Mouse (Mus musculus) liver, postnatal 0 days (tissue): ENCODE measurements around the gene Inpp4b.

Source experiments
- CTCF ChIP-seq: sonication (generic); IDR thresholded peaks from 2 replicates; pipeline ENCODE4 v1.5.1; 2016; ENCODE audit warnings: antibody characterized with exemption, low read depth
- EP300 ChIP-seq: IDR thresholded peaks from 2 replicates; pipeline ENCODE4 v1.6.1; 2016; ENCODE audit warnings: antibody characterized with exemption, low read depth, mild to moderate bottlenecking

DNA sequence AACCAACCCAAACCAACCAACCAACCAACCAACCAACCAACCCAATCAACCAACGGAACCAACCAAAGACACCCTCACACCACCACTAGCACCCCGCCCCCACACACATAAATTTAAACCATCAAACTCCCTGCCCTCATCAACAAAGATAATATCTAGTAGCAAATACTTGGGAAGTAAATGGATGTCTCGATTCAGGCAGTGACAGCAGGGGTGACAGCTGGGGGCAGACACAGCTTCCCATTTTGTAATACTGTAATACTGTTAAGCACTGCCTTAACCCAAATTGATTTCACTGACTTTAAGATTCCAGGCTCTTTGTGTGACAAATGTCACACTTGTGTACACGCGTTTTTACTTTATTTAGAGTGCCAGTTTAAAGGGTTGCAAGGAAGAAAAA, 1.2 kb upstream of the Inpp4b start:
- TF ChIP-seq EP300 (no peak), CTCF (no peak)
